ENCODE assay signal across 9 mouse cellular contexts in the genomic region with DNA sequence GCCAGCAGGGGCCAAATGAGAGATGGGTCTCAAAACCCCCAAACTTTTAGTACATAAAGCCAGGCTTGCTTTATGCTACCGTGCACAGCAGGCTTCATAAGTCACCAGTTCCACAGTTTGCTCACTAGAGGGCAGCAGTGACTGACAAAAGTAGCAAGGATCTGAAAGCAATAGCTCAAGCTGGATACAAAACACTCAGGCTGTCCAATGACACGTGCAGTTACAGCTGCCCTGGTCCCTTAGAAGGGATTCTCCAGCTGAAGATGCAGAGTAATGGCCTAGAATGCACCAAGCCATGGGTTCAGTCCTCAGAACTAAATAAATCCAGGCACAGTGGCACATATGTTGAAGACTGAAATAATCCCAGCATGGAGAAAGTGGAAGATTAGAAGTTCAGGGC. TPM values are rescaled to one million over a fixed set of nuclear protein-coding genes. Genes with fewer than 3 reads are reported as not detected.
DNase-seq lines count a peak whose midpoint lies in the region; TF ChIP-seq lines count a peak whose summit lies in the region.
"Had no signal": no experiment of that assay in that cellular context is flagged by ENCODE, and none has a peak within 500 bp of the region (broad histone marks: within the 10 kb centered on the region; RNA-seq: fewer than 3 reads in every experiment).

No protein-coding gene starts in this region.

- H3K4me3 ChIP-seq in thymus, adult 2 months (ENCODE audit: control insufficient read depth, insufficient read depth, low read length) = no peak overlapping the region
- H3K4me3 ChIP-seq: heart, embryonic 15.5 days had no signal

- no peaks in the 10 kb centered on the region for H3K27me3 ChIP-seq in thymus, adult 2 months (ENCODE audit: control insufficient read depth, insufficient read depth, low read length)
- H3K27me3 ChIP-seq: heart, embryonic 15.5 days had no signal

- H3K36me3 ChIP-seq in thymus, adult 2 months (ENCODE audit: control insufficient read depth, insufficient read depth, low read length) = no peaks in the 10 kb centered on the region

- no peak for TF ChIP-seq CTCF in thymus, adult 2 months (IDR thresholded peaks at IDR 0.05; ENCODE audit: borderline replicate concordance, control insufficient read depth, extremely low read depth, insufficient read depth, low read length, poor library complexity)

- WGBS in thymus, adult 2 months = 2% methylated on average over 2 of the region's 2 CpGs

- DNase-seq in 3T3-L1 (ENCODE audit: low read depth, low spot score) = peak; percentile 93
- DNase-seq in Muller cell, postnatal 12 days (ENCODE audit: inconsistent ontology term) = peak; percentile 70
- peak; percentile 68 to 78 for DNase-seq in cerebellum, postnatal 25 days
- DNase-seq in frontal cortex, postnatal 14 days (ENCODE audit: low spot score in 2 of 2) = peak; percentile 60
- DNase-seq in kidney, adult 18-20 months = peak; percentile 67
- peak; percentile 65 for DNase-seq in left cerebral cortex, postnatal 4 days
- DNase-seq in monocyte, adult 2 months (ENCODE audit: low read depth in 1 of 2, low spot score in 2 of 2) = peak; percentile 19 to 49
- DNase-seq in thymus, adult 2 months = peak; percentile 66

- H3K4me1 ChIP-seq in thymus, adult 2 months (replicated peaks; ENCODE audit: control insufficient read depth, insufficient read depth, low read length) = peaks cover 19% of the 10 kb centered on the region

- TF ChIP-seq POLR2A in thymus, adult 2 months (IDR thresholded peaks at IDR 0.05; ENCODE audit: control insufficient read depth, extremely low read depth, insufficient read depth, low read length, poor library complexity) = no peak

- no peak overlapping the region for H3K27ac ChIP-seq in thymus, adult 2 months (ENCODE audit: control insufficient read depth, insufficient read depth, low read length)
- H3K27ac ChIP-seq: heart, embryonic 15.5 days had no signal

- intact Hi-C loops in left cerebral cortex, postnatal 4 days (cut with DNase I) = loop anchor here (5.0 kb wide), 1 partner anchor 60 kb away; no protein-coding TSS in a partner anchor

RNA-seq across cellular contexts. Expression of a gene that starts 3.0 kb away (rescaled TPM):
- total RNA-seq in left cerebral cortex, postnatal 4 days (2021) = 10 to 100 TPM; 15.7 to 16.0 TPM
- 138 and 151 TPM in 2 replicates for polyA plus RNA-seq in thymus, adult 2 months (2012; rRNA removed)

RNA-seq across cellular contexts. Expression of a gene that starts 17.8 kb away (rescaled TPM):
- 10 to 100 TPM; 43.7 to 47.7 TPM for total RNA-seq in left cerebral cortex, postnatal 4 days (2021)
- polyA plus RNA-seq in thymus, adult 2 months (2012; rRNA removed) = 30.8 and 32.5 TPM in 2 replicates

RNA-seq across cellular contexts. Expression of a gene that starts 22.8 kb away (rescaled TPM):
- total RNA-seq in left cerebral cortex, postnatal 4 days (2021) = not detected
- 1.5 and 2.7 TPM in 2 replicates for polyA plus RNA-seq in thymus, adult 2 months (2012; rRNA removed)
- polyA plus RNA-seq: heart, embryonic 15.5 days had no signal

RNA-seq across cellular contexts. Expression of a gene that starts 28.6 kb away (rescaled TPM):
- total RNA-seq in left cerebral cortex, postnatal 4 days (2021) = not detected
- 2.2 and 3.8 TPM in 2 replicates for polyA plus RNA-seq in thymus, adult 2 months (2012; rRNA removed)
- polyA plus RNA-seq: heart, embryonic 15.5 days had no signal

RNA-seq across cellular contexts. Expression of a gene that starts 34.5 kb away (rescaled TPM):
- under 1 TPM in 1 of 2 experiments, not detected in 1; 0.36 TPM for total RNA-seq in left cerebral cortex, postnatal 4 days (2021)
- polyA plus RNA-seq in thymus, adult 2 months (2012; rRNA removed) = 1.2 and 2.6 TPM in 2 replicates
- polyA plus RNA-seq: heart, embryonic 15.5 days had no signal

Comparison
In these comparisons a context has a peak if more than half of its experiments do, and no peak if none do; other contexts are left out.
1. DNase-seq: peak in every context shown above with its lines; median percentile 93 in 3T3-L1; 73 in cerebellum, postnatal 25 days; 70 in Muller cell, postnatal 12 days; 67 in kidney, adult 18-20 months; 66 in thymus, adult 2 months; 65 in left cerebral cortex, postnatal 4 days; 60 in frontal cortex, postnatal 14 days; 34 in monocyte, adult 2 months.